Mouse (Mus musculus) megakaryocyte, adult 5-6 weeks (primary cell): ENCODE results near the gene Cdc5l. TPM values are rescaled to one million over a fixed set of nuclear protein-coding genes. Genes with fewer than 3 reads are reported as not detected.
A peak's percentile ranks its signal among the peaks of the same experiment; 100 is the strongest.

Experiments used
- ATAC-seq: 2 replicates; pipeline ENCODE4 v1.8.0; 2016; ENCODE audit warnings: mild to moderate bottlenecking, inconsistent platforms; ENCODE audit not compliant: poor library complexity, severe bottlenecking
- total RNA-seq, 2 experiments: library from RNA; stranded (forward) in 1 of 2; stranded (reverse) in 1 of 2; fragments of 153-499, 151-499 nt in 1 of 2; fragments of 221-1000, 200-1000 nt in 1 of 2; gene quantifications; 2 replicates each; pipeline versions ENCODE4 v1.2.3 to v1.2.4; 2015 to 2017

Cdc5l gene
- total RNA-seq, 2 experiments from 2014 or later: 60.7 to 106 TPM

DNA sequence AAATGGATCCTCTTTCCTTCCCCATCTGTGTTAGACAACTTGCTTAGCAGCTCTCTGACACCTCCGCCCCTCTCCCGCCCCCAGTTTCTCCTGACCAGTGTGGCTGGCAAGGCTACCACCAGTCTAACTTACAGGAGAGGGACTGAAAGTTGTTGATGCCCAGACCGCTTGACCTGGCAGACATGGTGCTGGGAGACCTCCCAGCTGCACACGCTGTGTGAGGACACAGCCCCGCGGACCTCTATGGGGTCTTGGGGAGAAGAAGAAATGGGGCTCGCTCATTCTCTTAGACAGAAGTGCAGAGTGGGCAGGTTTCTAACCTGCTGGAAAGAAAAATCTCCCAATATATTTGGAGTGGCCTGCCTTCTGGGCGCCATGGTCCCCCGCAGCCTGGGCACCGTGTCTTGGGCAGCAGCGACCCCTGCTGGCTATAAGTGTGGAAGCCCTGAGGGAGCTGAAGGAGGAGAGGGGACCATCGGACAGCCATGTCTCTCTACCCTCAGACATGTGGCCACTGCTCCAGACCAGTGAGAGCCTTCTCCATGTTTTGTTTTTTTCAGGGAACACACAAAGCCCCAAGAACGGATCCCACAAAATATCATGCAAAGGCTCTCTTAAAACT, 59.4 kb downstream of the Cdc5l start:
- peak; percentile 66; the same call in 1 of the 2 replicates for ATAC-seq

DNA sequence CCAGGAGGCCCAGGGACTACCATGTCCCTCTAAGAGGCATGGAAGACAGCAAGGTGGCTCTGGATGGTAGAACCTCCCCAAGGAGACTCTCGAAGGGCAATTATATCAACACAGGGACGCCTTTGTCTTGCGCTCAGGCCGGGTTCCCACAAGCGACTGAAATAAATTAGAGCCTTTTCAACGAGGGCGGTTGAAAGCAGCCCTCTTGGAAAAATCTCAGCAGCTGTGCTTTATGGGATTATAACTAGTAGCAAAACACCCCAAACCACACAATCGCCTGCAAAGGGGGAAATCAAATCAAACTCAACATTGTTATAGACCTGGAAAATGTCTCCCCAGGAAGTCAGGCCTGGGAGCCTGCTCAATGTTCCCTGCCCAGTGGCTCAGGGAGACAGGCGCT, 62.5 kb downstream of the Cdc5l start:
- ATAC-seq: no peak

DNA sequence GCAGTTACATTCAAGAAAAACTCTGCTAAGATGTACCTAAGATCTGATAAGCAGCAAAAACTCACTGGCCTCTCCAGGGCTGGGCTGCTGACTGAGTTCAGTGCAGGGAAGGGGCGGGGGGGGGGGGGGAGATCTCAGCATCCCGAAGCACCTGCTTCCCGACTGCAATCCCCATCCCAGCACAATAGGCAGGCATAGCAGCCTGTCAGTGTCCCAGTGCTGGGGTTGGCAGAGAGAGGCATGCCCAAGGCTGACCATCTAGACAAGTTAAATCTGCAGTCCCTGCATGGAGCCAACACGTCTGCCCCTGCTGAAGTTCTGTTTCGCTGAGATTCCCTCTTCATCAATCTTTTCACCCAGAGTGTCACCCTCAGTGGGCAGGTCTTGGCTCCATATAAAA, 63.0 kb downstream of the Cdc5l start:
- no peak for ATAC-seq

DNA sequence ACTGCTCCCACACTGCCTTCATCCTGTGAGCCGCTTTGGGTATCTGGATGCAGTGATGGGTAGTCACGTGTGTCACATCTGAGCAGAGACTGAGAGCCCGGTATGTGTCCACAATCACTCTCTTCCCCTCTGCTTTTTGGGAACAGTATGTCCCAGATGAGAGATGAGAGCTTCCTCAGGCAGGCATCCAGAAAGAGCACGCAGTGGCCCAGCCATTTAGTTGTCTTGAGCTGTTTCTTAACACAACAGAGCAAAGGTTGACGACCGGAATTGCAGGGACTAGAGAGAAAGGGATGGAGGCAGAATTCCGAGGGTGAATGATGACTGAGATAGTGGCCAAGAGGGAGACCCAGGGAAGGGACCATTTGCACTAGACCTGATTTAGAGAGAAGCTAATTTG, 68.7 kb downstream of the Cdc5l start:
- no peak for ATAC-seq

DNA sequence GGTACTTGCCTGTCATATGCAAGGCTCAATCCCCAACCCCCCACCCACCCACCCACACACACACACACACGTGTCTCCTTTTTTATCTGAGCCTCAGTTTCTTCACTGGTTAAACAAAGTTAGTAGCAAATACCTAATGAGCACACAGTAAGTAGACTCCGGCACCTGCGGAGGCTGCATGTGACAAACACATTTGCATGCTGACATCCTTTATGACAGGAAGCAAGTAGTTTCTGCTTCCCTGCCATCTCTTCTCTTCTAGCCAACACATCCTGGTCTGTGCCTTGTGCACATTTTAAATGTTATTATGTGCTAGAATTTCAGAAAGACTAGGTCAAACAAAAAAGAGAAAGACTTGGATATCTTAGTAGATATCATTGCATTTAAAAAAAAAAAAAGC, 72.6 kb downstream of the Cdc5l start:
- no peak for ATAC-seq

DNA sequence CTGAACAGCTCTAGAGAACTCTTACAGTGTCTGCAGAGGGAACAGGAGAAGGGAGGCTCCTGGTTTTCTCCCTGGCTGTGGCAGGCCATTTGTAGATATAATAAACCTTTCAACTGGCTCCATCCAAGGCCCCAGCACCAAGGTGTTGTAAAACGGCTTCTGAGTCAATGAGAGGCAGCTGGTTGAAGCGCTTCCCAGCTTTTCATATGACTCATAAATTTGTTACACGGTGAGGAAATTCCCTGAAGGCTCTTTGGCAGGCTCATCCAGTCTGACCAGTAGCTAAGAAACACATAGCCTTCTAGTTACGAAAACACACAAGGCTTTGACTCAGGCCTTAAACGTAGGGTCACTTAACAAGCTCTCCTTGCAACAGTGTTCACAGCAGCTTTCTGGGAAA, 74.1 kb downstream of the Cdc5l start:
- no peak for ATAC-seq

DNA sequence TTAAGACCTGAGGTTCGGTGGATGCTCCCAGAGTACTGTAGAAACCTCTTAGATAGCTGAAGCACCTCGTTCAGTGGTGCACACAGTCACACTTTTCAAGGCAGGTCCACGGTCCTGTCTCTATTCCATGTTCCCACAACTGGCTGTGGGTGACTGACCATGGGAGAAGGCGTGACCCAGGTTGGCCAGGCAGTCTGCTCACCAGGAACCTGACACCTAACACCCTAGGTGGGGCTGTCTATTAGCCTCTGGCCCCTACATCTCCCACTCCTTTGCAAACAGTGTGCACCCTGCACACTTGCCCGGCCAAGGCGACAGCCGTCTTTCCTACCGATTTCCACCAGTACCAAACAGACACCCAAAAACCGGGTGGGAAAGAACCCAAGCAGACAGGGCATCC, 77.1 kb downstream of the Cdc5l start:
- no peak for ATAC-seq

DNA sequence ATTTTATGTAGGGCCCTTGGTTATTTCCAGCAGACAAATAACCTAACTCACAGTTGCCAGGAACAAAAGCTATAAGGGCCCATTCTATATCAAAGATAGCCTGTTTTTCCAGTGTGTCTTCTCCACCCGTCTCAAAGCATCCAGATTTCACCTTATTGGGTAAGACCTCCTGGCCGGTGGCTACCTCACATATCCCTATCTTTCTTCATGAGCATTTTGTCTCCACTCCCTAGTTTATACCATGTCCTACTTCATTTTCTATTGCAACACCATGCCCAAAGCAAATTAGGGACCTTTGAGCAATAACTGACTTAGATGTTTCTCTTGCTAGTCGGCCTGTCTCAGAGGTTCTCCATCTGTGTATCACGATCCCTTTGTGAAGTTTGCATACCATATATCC, 85.6 kb downstream of the Cdc5l start:
- ATAC-seq: no peak

Other genes with a start within 250 kb of the Cdc5l start
- gene Spats1, start 41.7 kb upstream of the Cdc5l start, total RNA-seq (2015): not detected in 2 replicates
- gene Spats1, start 41.7 kb upstream of the Cdc5l start, total RNA-seq (2017): not detected in 2 replicates
- gene Aars2, start 73.1 kb upstream of the Cdc5l start, total RNA-seq (2015): 2.3 and 4.0 TPM in 2 replicates
- gene Aars2, start 73.1 kb upstream of the Cdc5l start, total RNA-seq (2017): 4.6 and 5.2 TPM in 2 replicates
- gene Tcte1, start 89.7 kb upstream of the Cdc5l start, total RNA-seq (2015): not detected in 2 replicates
- gene Tcte1, start 89.7 kb upstream of the Cdc5l start, total RNA-seq (2017): not detected in 2 replicates
- gene Tmem151b, start 115.9 kb upstream of the Cdc5l start, total RNA-seq (2015): not detected in 2 replicates
- gene Tmem151b, start 115.9 kb upstream of the Cdc5l start, total RNA-seq (2017): not detected in 2 replicates
- 10.4 and 11.1 TPM in 2 replicates for gene Nfkbie, start 122.0 kb upstream of the Cdc5l start, total RNA-seq (2015)
- gene Nfkbie, start 122.0 kb upstream of the Cdc5l start, total RNA-seq (2017): 13.4 and 14.0 TPM in 2 replicates
- gene Slc35b2, start 130.1 kb upstream of the Cdc5l start, total RNA-seq (2015): 33.7 and 44.9 TPM in 2 replicates
- 48.2 and 52.2 TPM in 2 replicates for gene Slc35b2, start 130.1 kb upstream of the Cdc5l start, total RNA-seq (2017)
- gene Hsp90ab1, start 139.5 kb upstream of the Cdc5l start, total RNA-seq (2015): 448 and 487 TPM in 2 replicates
- gene Hsp90ab1, start 139.5 kb upstream of the Cdc5l start, total RNA-seq (2017): 829 and 973 TPM in 2 replicates
- gene Slc29a1, start 165.9 kb upstream of the Cdc5l start, total RNA-seq (2015): 23.8 and 31.2 TPM in 2 replicates
- gene Slc29a1, start 165.9 kb upstream of the Cdc5l start, total RNA-seq (2017): 22.9 and 32.6 TPM in 2 replicates
- gene Mymx, start 168.4 kb upstream of the Cdc5l start, total RNA-seq (2015): not detected in 2 replicates
- not detected in 2 replicates for gene Mymx, start 168.4 kb upstream of the Cdc5l start, total RNA-seq (2017)
- gene Capn11, start 225.6 kb upstream of the Cdc5l start, total RNA-seq (2015): 0.67 TPM in 1 of 2 replicates, not detected in the other
- not detected in 2 replicates for gene Capn11, start 225.6 kb upstream of the Cdc5l start, total RNA-seq (2017)